Mouse (Mus musculus): ENCODE measurements around the gene Trpc4ap.
A peak's percentile ranks its signal among the peaks of the same experiment; 100 is the strongest.

Gene Trpc4ap

GRCm38 (mm10) chr2:155640656-155641055, 51.5 kb downstream of the Trpc4ap start:
- DNase-seq (ENCODE audit: low spot score in 2 of 2), result no peak

- no peak for DNase-seq (ENCODE audit: low spot score in 2 of 2)
Measured at GRCm38 (mm10) chr2:155637411-155637810, 54.8 kb downstream of the Trpc4ap start.

GRCm38 (mm10) chr2:155636881-155637280, 55.3 kb downstream of the Trpc4ap start:
- no peak for DNase-seq (ENCODE audit: low spot score in 2 of 2)

DNA sequence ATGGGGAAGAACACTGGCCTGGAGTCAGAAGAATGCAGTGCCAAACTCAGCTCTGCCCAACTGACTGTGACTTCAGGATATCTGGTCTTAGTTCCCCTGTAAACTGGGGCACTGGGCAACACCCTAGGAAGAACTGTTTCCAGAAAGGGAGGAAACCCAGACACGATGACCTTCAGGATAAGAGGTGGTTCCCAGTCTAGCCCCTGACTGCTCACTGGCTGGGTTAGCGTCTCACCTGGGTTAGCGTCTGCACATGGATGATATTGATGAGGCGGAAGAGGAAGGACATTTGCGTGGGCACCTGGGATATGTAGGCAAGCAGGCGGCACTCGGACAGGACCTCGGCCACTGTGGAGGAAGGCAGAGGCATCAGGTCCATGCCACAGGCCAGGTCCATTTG, 56.2 kb downstream of the Trpc4ap start:
- DNase-seq (ENCODE audit: low spot score in 2 of 2), result no peak

DNA sequence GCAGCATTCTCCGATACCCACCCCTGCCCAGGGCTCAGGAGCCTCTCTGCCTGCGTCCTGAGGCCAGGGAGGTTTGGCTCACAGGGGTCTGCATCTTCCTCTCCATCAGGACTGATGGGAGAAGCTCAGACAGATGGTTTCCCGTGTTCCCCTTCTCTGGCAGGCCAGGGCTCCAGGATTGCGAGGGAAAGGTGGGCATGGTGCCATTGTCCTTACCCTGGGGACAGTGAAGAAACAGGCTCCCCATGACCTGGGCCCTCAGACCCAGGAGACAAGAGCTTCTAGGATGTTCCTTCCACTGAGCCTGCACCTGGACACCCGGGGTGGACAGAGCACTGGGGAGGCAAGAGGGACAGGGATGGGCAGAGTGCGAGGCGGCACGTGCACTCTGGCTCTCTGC, 57.6 kb downstream of the Trpc4ap start:
- no peak for DNase-seq (ENCODE audit: low spot score in 2 of 2)

GRCm38 (mm10) chr2:155633731-155634130, 58.5 kb downstream of the Trpc4ap start:
- no peak for DNase-seq (ENCODE audit: low spot score in 2 of 2)

DNA sequence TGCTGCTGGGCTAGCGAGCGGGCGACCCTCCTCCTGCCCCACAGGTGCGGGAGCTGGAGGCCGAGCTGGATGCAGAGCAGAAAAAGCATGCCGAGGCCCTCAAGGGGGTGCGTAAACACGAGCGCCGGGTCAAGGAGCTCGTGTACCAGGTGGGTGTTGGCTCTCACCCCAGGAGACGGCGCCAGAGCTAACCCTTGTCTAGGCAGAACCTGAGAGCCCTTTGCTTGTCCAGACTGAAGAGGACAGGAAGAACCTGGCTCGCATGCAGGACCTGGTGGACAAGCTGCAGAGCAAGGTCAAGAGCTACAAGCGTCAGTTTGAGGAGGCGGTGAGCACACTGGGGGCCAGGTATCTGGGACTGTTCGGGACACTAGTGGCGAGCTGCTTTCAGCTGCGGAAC, 59.1 kb downstream of the Trpc4ap start:
- DNase-seq (ENCODE audit: low spot score in 2 of 2), result no peak

GRCm38 (mm10) chr2:155632138-155632936, 59.8 kb downstream of the Trpc4ap start:
- DNase-seq (ENCODE audit: low spot score in 2 of 2), result no peak

DNA sequence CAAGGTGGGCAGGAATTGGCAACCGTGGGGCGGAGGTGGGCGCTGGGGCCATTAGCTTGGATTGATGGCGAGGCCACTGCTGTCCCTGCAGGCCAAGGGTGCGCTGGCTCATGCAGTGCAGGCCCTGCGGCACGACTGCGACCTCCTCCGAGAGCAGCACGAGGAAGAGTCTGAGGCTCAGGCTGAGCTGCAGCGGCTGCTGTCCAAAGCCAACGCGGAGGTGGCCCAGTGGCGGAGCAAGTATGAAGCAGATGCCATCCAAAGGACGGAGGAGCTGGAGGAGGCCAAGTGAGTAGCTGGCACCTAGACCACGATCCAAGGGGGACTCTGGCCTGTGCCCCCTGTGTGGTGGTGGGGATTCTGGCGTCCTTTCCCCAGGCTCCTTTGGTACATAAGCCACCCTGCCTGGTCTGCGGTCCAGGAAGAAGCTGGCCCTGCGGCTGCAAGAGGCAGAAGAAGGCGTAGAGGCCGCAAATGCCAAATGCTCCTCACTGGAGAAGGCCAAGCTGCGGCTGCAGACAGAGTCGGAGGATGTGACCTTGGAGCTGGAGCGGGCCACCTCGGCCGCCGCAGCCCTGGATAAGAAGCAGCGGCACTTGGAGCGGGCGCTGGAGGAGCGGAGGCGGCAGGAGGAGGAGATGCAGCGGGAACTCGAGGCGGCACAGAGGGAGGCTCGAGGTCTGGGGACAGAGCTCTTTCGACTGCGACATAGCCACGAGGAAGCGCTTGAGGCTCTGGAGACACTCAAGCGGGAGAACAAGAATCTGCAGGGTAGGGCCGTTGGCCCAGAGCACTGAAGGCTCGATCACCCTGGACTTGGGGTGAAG, 61.4 kb downstream of the Trpc4ap start:
- no peak for DNase-seq (ENCODE audit: low spot score in 2 of 2)

- DNase-seq (ENCODE audit: low spot score in 2 of 2), result no peak
Measured at GRCm38 (mm10) chr2:155630153-155630552, 62.0 kb downstream of the Trpc4ap start.

DNA sequence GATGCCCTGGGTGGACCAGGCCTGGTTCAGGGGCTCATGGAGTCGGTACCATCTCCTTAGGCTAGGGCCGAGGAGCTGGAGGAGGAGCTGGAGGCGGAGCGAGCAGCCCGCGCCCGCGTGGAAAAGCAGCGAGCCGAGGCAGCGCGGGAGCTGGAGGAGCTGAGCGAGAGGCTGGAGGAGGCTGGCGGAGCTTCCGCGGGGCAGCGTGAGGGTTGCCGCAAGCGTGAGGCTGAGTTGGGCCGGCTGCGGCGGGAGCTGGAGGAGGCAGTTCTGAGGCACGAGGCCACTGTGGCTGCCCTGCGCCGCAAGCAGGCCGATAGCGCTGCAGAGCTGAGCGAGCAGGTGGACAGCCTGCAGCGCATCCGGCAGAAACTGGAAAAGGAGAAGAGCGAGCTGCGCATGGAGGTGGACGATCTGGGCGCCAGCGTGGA, 62.9 kb downstream of the Trpc4ap start:
- DNase-seq (ENCODE audit: low spot score in 2 of 2), result peak in 1 of 2 experiments; percentile 38

DNA sequence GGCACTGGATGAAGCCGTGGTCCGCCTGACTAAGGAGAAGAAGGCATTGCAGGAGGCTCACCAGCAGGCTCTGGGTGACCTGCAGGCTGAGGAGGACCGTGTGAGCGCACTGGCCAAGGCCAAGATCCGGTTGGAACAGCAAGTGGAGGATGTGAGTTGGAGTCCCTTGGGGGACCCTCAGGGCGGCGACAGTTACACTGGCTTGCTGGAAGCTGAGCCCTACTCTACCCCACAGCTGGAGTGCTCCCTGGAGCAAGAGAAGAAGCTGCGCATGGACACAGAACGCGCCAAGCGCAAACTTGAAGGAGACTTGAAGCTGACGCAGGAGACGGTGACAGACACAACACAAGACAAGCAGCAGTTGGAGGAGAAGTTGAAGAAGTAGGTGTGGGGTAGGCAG, 63.7 kb downstream of the Trpc4ap start:
- no peak for DNase-seq (ENCODE audit: low spot score in 2 of 2)

- DNase-seq (ENCODE audit: low spot score in 2 of 2), result no peak
Measured at GRCm38 (mm10) chr2:155628112-155628511, 64.1 kb downstream of the Trpc4ap start.

GRCm38 (mm10) chr2:155627030-155627738, 65.0 kb downstream of the Trpc4ap start:
- peak; percentile 53 to 58 for DNase-seq (ENCODE audit: low spot score in 2 of 2)

DNA sequence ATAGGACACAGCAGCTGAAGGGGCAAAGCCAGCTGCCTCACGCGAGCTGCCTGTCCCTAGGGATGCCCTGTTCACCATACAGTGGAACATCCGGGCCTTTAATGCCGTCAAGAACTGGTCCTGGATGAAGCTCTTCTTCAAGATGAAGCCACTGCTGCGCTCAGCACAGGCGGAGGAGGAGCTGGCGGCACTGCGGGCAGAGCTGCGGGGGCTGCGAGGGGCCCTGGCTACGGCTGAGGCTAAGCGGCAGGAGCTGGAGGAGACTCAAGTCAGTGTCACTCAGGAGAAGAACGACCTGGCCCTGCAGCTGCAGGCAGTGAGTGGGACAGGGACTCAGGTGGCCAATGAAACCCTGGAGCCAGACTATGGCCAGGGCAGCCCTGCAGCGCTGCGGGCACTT, 65.9 kb downstream of the Trpc4ap start:
- DNase-seq (ENCODE audit: low spot score in 2 of 2), result no peak

DNA sequence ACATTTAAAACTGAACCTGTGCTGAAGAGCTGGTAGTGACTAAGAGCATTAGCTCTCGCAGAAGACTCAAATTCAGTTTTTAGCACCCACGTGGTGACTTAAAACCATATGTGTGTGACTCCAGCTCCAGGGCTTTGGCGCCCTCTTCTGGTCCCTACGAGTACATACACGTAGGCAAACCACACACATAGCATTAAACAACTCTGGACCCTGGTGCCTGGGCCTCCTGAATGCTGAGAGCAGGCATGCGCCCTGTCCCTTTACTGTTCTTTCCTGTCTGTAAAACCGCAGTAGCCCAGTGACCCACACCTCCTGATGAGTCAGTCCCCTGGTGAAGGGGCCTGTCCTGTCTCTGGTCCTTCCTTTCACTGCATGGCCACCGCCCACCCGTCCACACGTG, 67.5 kb downstream of the Trpc4ap start:
- no peak for DNase-seq (ENCODE audit: low spot score in 2 of 2)

DNA sequence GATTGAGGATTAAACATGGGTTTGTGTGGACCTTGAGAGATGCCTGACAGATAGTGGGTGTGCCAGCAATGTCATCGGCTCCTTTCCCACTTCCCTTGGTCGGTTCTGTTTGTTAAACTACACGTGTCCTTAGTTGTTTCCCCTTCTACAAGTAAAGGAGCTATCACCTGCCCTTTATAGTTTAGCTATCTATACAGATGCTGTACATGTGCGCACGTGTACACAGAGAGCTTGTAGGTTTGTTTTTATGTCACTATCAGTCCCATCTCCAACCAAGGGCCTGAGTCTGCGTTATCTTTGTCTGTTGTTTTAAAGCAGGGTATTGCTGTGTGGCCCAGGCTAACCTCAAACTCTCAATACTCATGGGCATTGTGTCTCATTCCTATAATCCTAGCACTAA, 68.2 kb downstream of the Trpc4ap start:
- no peak for DNase-seq (ENCODE audit: low spot score in 2 of 2)

GRCm38 (mm10) chr2:155622606-155623005, 69.6 kb downstream of the Trpc4ap start:
- no peak for DNase-seq (ENCODE audit: low spot score in 2 of 2)

DNA sequence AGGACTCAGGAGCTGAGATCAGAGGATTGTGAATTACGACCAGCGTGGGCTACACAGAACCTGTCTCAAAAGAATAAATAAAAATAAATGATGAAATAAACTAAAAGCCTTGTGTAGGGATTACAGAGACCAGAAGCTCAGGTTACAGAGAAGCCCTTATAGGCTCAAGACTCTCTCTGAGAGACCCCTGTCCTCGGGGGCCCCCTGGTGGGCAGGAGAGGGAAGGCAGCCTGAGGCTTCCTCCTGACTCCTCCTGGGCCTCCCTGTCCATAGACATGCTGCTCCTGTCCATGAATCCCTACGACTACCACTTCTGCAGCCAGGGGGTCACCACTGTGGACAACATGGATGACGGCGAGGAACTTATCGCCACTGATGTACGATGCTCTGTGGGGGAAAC, 72.4 kb downstream of the Trpc4ap start:
- peak; percentile 83 to 88 for DNase-seq (ENCODE audit: low spot score in 2 of 2)

- no peak for DNase-seq (ENCODE audit: low spot score in 2 of 2)
Measured at GRCm38 (mm10) chr2:155616971-155617370, 75.2 kb downstream of the Trpc4ap start.

DNA sequence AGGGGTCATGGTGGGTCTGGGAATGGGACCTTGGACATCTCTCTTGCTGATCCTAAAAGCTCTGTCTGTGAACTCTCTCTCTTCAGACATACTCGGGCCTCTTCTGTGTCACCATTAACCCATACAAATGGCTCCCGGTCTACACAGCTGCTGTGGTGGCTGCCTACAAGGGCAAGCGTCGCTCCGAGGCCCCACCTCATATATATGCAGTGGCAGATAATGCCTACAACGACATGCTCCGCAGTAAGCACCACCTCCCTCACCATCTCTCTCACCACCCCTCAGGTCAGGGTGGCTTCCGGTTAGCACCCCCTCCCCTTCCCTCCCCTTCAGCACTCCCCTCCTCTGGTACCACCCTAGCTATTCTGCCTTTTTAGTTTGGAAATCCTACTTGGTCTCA, 78.2 kb downstream of the Trpc4ap start:
- DNase-seq (ENCODE audit: low spot score in 2 of 2), result no peak

GRCm38 (mm10) chr2:155613326-155613755, 78.8 kb downstream of the Trpc4ap start:
- no peak for DNase-seq (ENCODE audit: low spot score in 2 of 2)

All from frontal cortex, postnatal 25 days (tissue).